Mouse (Mus musculus) C2C12 (cell line): Measurements from ENCODE around the gene Cyp1a2.
"Not testable (repeated sequence)": the region's sequence is repeated elsewhere in the genome, so short reads cannot be mapped to it uniquely, and the experiment has no call there.

Experiments used
- CTCF ChIP-seq: IDR thresholded peaks from one replicate; pipeline ENCODE4 v1.5.1; 2011; ENCODE audit not compliant: control insufficient read depth, insufficient read depth, insufficient read length
- USF1 ChIP-seq: IDR thresholded peaks from one replicate; pipeline ENCODE4 v1.6.1; 2011; ENCODE audit warnings: low read depth, mild to moderate bottlenecking, control low read depth, moderate library complexity

GRCm38 (mm10) chr9:57710214-57710613 lies 26.7 kb upstream of the Cyp1a2 start:
- TF ChIP-seq CTCF, USF1: not testable (repeated sequence)
